Mouse (Mus musculus): Measurements from ENCODE around the gene Iqschfp. TPM values are rescaled to one million over a fixed set of nuclear protein-coding genes. Genes with fewer than 3 reads are reported as not detected.

Gene Iqschfp
- total RNA-seq, 2 experiments from 2014 or later = not detected

- no peak for ATAC-seq (replicated peaks; ENCODE audit: low FRiP score, poor library complexity, severe bottlenecking)
Measured at GRCm38 (mm10) chr3:67947000-67947399, 55.0 kb downstream of the Iqschfp start.

- ATAC-seq (replicated peaks; ENCODE audit: low FRiP score, poor library complexity, severe bottlenecking) = no peak
Measured at GRCm38 (mm10) chr3:67952517-67952940, 60.5 kb downstream of the Iqschfp start.

DNA sequence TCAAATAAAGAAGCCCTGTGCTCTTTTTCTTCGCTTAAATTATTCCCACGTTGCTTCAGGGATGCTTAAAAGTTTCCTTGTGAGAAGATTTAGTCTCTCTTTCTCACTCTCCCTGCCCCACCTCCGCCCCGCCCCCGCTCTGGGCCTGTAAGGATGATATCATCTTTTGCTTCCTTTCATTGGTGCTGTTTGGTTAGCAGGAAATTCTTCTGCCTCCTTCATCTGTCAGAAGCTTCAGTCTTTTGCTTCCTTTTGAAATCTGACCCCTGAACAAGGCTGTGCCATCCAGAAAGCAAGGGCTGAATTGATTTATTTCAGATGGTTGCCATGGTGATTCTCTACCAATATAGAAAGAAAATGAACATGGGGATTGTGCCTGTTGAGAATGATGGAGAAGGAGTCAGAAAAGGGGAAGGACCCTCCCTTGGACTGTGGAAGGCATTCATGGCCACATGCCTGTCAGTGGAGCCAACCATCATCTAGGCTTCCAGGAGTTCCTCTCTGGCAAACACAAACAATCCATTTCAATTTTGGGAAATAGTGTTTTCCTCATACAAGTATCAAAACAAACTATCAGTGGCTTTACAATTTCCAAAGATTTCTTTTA lies 62.5 kb downstream of the Iqschfp start:
- no peak for ATAC-seq (replicated peaks; ENCODE audit: low FRiP score, poor library complexity, severe bottlenecking)

- ATAC-seq (replicated peaks; ENCODE audit: low FRiP score, poor library complexity, severe bottlenecking) = no peak
Measured at GRCm38 (mm10) chr3:67959672-67960071, 67.6 kb downstream of the Iqschfp start.

- no peak for ATAC-seq (replicated peaks; ENCODE audit: low FRiP score, poor library complexity, severe bottlenecking)
Measured at GRCm38 (mm10) chr3:67960133-67960532, 68.1 kb downstream of the Iqschfp start.

DNA sequence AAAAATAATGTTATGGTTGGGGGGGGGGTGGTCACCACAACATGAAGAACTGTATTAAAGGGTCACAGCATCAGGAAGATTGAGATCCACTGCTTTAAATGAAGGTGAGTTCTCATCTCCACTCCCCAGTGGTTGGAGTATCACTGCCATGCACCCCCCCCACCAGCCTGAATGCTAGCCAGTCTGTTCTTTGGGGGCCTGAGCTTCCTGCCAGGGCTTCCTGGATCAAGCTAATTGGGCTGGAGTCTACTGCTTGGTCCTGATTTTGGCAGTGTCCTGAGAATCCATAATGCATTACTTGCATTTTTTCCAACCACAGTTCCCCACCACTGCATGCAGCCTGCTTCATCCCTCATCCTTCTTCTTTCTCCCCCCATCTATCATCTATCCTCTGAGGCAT lies 68.7 kb downstream of the Iqschfp start:
- no peak for ATAC-seq (replicated peaks; ENCODE audit: low FRiP score, poor library complexity, severe bottlenecking)

- ATAC-seq (replicated peaks; ENCODE audit: low FRiP score, poor library complexity, severe bottlenecking) = no peak
Measured at GRCm38 (mm10) chr3:67961934-67962639, 70.1 kb downstream of the Iqschfp start.

GRCm38 (mm10) chr3:67974340-67974998 lies 82.4 kb downstream of the Iqschfp start:
- ATAC-seq (replicated peaks; ENCODE audit: low FRiP score, poor library complexity, severe bottlenecking) = no peak

GRCm38 (mm10) chr3:67980006-67980405 lies 88.0 kb downstream of the Iqschfp start:
- ATAC-seq (replicated peaks; ENCODE audit: low FRiP score, poor library complexity, severe bottlenecking) = no peak

DNA sequence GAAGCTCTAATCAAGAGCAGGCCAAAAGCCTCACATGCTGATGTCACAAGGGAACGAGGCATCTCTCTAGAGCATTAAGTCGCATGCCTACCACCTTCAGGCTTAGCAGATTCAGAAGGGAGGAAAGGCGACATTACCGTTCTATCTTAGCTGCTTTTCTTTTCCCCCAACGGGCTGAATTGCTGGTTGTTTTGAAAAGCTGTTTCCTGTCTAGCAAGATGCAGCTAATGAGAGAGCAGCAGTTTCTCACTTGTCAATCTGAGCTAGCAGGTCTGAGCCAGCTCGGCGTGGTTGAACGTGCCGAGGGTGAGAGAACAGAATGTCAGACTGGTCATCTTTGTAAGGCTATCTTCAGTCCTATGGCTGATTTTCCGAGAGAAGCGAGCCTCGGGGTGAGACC lies 91.3 kb downstream of the Iqschfp start:
- ATAC-seq (replicated peaks; ENCODE audit: low FRiP score, poor library complexity, severe bottlenecking) = no peak

GRCm38 (mm10) chr3:68002415-68002814 lies 110.4 kb downstream of the Iqschfp start:
- ATAC-seq (replicated peaks; ENCODE audit: low FRiP score, poor library complexity, severe bottlenecking) = no peak

DNA sequence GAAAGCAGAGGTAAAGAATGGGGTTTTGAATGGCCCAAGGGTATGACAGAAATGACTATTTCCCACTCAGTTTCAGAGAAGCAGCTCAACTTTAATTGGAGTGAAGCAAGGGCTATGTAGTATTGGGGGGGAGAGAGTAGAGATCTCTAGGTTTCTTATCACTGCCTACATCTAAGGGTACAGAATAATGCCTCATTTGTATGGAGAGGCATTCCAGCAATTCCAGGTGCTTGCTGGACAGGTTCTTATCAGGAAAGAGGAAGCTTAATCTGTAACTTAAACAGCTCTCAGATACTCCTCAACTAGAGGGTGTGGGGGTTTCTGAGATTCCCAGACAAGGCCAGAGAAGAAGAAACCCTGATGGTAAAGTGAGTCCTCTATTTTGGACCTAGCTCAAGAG lies 120.3 kb downstream of the Iqschfp start:
- ATAC-seq (replicated peaks; ENCODE audit: low FRiP score, poor library complexity, severe bottlenecking) = no peak

- ATAC-seq (replicated peaks; ENCODE audit: low FRiP score, poor library complexity, severe bottlenecking) = no peak
Measured at GRCm38 (mm10) chr3:68015786-68016185, 123.8 kb downstream of the Iqschfp start.

GRCm38 (mm10) chr3:68019401-68019800 lies 127.4 kb downstream of the Iqschfp start:
- ATAC-seq (replicated peaks; ENCODE audit: low FRiP score, poor library complexity, severe bottlenecking) = no peak

DNA sequence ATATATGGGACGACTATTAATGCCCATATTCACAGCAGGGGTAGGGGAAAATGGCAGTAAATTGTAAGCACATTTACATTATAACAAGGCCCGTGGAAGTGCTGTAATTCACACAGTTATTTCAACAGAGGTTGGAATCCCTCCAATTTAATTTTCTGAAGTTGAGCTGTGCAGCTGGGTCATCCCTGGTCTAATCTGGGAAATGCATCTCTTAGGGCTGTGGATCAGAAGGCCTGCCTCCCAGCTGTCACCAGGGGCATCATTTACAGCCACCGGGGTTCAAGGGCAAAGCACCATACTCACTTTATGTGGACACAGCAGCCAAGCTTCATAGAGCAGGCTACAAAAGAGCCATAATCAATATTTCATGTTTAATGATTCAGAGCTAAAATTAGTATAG lies 144.1 kb downstream of the Iqschfp start:
- ATAC-seq (replicated peaks; ENCODE audit: low FRiP score, poor library complexity, severe bottlenecking) = no peak

DNA sequence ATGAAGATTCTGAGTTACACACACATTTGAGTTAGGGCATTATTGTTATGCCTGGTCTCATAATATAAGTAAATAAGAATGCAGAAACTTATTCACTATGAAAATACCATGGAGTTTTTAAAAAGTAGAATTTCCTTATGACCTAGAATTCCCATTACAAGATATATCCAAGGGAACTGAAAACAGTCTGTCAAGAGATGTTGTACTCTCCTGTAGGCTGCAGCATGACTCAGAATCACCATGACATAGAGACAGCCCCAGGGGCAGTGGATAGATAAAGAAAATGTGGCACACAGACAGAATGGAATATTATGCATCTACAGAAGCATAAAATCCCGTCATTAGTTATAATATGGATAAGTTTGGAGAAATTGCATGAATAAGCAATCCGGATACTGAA lies 150.9 kb downstream of the Iqschfp start:
- ATAC-seq (replicated peaks; ENCODE audit: low FRiP score, poor library complexity, severe bottlenecking) = no peak

DNA sequence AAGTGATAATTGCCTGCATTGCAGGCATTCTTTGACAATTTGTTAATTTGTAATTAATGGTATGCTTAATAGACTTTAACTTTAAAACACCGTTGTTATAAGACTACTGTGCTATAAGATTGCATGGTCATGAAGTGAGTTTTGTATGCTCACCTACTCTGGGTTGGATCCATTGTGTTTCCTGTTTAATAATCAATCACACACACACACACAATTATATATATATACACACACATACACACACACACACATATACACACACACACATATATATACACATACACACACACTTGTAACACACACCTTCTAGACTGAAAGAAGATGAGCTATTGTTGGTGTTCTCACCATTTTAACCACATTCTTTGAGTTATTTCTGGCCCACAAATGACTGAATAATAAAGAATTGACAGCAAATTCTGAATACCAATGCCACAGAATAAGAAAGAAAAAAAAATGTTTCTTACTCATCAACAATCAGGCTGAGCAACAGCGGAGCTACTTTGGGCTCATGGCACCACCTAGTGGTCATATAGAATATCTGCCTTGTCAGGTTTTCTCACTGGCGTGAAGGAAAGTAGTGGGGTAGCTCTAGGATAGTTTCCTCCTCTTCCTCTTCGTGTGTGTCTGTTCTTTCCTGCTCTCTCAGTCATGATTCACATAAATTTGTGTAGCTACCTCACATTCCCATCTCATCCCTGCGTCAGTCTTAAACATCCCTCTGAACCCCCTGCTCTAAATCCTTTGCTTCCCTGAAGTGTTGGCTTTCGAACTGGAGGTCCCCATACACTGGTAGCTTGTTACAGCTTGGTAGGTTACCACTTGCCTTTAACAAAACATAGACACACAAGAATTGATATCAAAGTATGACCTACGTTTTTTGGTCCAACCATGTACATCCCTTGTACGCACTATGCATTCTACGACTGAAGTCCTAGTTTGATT lies 153.7 kb downstream of the Iqschfp start:
- ATAC-seq (replicated peaks; ENCODE audit: low FRiP score, poor library complexity, severe bottlenecking) = no peak

DNA sequence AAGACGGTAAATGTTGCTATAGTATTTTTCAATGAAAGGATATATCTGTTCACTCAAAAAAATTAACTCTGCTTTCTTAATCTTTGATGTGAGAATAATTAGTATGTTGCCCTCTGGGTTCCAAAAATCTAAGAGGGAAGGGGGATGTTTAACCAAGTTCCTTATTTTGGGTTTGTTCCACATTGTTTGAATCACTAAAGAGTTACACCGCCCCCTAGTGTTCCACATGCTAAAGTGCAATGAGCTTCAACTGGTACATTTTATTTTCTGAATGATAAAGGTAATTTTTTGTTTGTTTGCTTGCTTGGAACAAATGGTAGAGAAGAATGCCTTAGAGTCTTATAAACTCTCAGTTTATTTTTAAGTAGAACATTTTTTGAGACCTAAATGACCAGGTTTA lies 161.5 kb downstream of the Iqschfp start:
- no peak for ATAC-seq (replicated peaks; ENCODE audit: low FRiP score, poor library complexity, severe bottlenecking)

DNA sequence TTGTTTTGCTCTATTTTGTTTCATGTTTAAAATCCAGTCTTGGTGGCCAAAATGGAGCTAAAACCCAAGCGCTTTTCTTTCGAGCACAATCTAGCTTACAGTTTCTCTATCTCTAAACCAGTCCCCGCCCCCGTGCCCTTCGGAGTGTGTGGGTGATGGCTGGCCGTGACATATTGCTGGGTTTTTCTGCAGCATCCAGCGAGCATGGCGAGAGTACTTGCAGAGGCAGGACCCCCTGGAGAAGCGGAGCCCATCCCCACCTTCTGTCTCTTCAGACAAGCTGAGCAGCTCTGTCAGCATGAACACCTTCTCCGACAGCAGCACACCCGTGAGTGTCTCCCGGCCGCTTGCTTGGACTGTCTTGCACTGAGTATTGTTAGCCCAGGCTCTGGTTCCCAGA lies 163.0 kb downstream of the Iqschfp start:
- no peak for ATAC-seq (replicated peaks; ENCODE audit: low FRiP score, poor library complexity, severe bottlenecking)

Data from erythroid progenitor cell, adult 5-6 weeks (primary cell).